Mouse (Mus musculus): Measurements from ENCODE around the gene Csrp2. TPM values are rescaled to one million over a fixed set of nuclear protein-coding genes. Genes with fewer than 3 reads are reported as not detected.

Gene Csrp2
- polyA plus RNA-seq, 2 experiments, result 155 to 168 TPM

- no peak for TF ChIP-seq POLR2A (IDR thresholded peaks at IDR 0.05; ENCODE audit: borderline replicate concordance, extremely low read depth, insufficient read depth, insufficient read length)
- no peaks in the 10 kb centered on the region for H3K9me3 ChIP-seq (ENCODE audit: control insufficient read depth, low read length)
- H3K4me2 ChIP-seq (replicated peaks; ENCODE audit: low read depth, low read length, severe bottlenecking), result no peak overlapping the region
- H3K27ac ChIP-seq (replicated peaks; ENCODE audit: low read depth, low read length), result no peak overlapping the region
- no peak overlapping the region for H3K4me3 ChIP-seq (replicated peaks; ENCODE audit: low read length)
- DNase-seq (ENCODE audit: low spot score) (no peak), ATAC-seq (ENCODE audit: low FRiP score, low read depth) (no peak)
- no peak overlapping the region for H3K9ac ChIP-seq (ENCODE audit: low read depth, low read length, severe bottlenecking)
- H3K36me3 ChIP-seq (ENCODE audit: control insufficient read depth, insufficient read depth, low read length), result peaks cover 32% of the 10 kb centered on the region
- H3K27me3 ChIP-seq (ENCODE audit: control insufficient read depth, insufficient read depth, low read length), result no peaks in the 10 kb centered on the region
- H3K4me1 ChIP-seq (ENCODE audit: control insufficient read depth, insufficient read depth, low read length), result no peaks in the 10 kb centered on the region
- 68% methylated on average over 2 of the region's 2 CpGs for WGBS
Observed at GRCm38 (mm10) chr10:110977379-110977778, 57.8 kb downstream of the Csrp2 start.

GRCm38 (mm10) chr10:110979431-110979830 is 59.8 kb downstream of the Csrp2 start:
- Histone ChIP-seq H3K4me3 (replicated peaks; ENCODE audit: low read length) (no peak overlapping the region), H3K9ac (ENCODE audit: low read depth, low read length, severe bottlenecking) (no peak overlapping the region), H3K36me3 (ENCODE audit: control insufficient read depth, insufficient read depth, low read length) (peaks cover 27% of the 10 kb centered on the region), H3K9me3 (ENCODE audit: control insufficient read depth, low read length) (no peaks in the 10 kb centered on the region), H3K27ac (replicated peaks; ENCODE audit: low read depth, low read length) (no peak overlapping the region), H3K4me1 (ENCODE audit: control insufficient read depth, insufficient read depth, low read length) (0 out of 2 replicates have a peak, but pooled peaks cover 2% of the 10 kb centered on the region), H3K27me3 (ENCODE audit: control insufficient read depth, insufficient read depth, low read length) (no peaks in the 10 kb centered on the region), H3K4me2 (replicated peaks; ENCODE audit: low read depth, low read length, severe bottlenecking) (no peak overlapping the region)
- ATAC-seq (ENCODE audit: low FRiP score, low read depth) (no peak), DNase-seq (ENCODE audit: low spot score) (no peak)
- WGBS, result 94% methylated on average over 2 of the region's 2 CpGs
- no peak for TF ChIP-seq POLR2A (IDR thresholded peaks at IDR 0.05; ENCODE audit: borderline replicate concordance, extremely low read depth, insufficient read depth, insufficient read length)

GRCm38 (mm10) chr10:110980441-110980840 is 60.9 kb downstream of the Csrp2 start:
- no peak overlapping the region for H3K9ac ChIP-seq (ENCODE audit: low read depth, low read length, severe bottlenecking)
- H3K4me3 ChIP-seq (replicated peaks; ENCODE audit: low read length), result no peak overlapping the region
- H3K9me3 ChIP-seq (ENCODE audit: control insufficient read depth, low read length), result no peaks in the 10 kb centered on the region
- DNase-seq (ENCODE audit: low spot score) (no peak), ATAC-seq (ENCODE audit: low FRiP score, low read depth) (no peak)
- no peak overlapping the region for H3K27ac ChIP-seq (replicated peaks; ENCODE audit: low read depth, low read length)
- peaks cover 21% of the 10 kb centered on the region for H3K36me3 ChIP-seq (ENCODE audit: control insufficient read depth, insufficient read depth, low read length)
- no peaks in the 10 kb centered on the region for H3K27me3 ChIP-seq (ENCODE audit: control insufficient read depth, insufficient read depth, low read length)
- no peak overlapping the region for H3K4me2 ChIP-seq (replicated peaks; ENCODE audit: low read depth, low read length, severe bottlenecking)
- TF ChIP-seq POLR2A (IDR thresholded peaks at IDR 0.05; ENCODE audit: borderline replicate concordance, extremely low read depth, insufficient read depth, insufficient read length), result no peak
- 0 out of 2 replicates have a peak, but pooled peaks cover 2% of the 10 kb centered on the region for H3K4me1 ChIP-seq (ENCODE audit: control insufficient read depth, insufficient read depth, low read length)
- 93% methylated on average over 6 of the region's 6 CpGs for WGBS

GRCm38 (mm10) chr10:110982771-110983170 is 63.2 kb downstream of the Csrp2 start:
- no peak for DNase-seq (ENCODE audit: low spot score)
- Histone ChIP-seq H3K9ac (ENCODE audit: low read depth, low read length, severe bottlenecking) (no peak overlapping the region), H3K27me3 (ENCODE audit: control insufficient read depth, insufficient read depth, low read length) (no peaks in the 10 kb centered on the region), H3K4me3 (replicated peaks; ENCODE audit: low read length) (no peak overlapping the region), H3K4me2 (replicated peaks; ENCODE audit: low read depth, low read length, severe bottlenecking) (no peak overlapping the region), H3K27ac (replicated peaks; ENCODE audit: low read depth, low read length) (no peak overlapping the region), H3K9me3 (ENCODE audit: control insufficient read depth, low read length) (no peaks in the 10 kb centered on the region), H3K36me3 (ENCODE audit: control insufficient read depth, insufficient read depth, low read length) (peaks cover 17% of the 10 kb centered on the region), H3K4me1 (ENCODE audit: control insufficient read depth, insufficient read depth, low read length) (0 out of 2 replicates have a peak, but pooled peaks cover 2% of the 10 kb centered on the region)
- TF ChIP-seq POLR2A (IDR thresholded peaks at IDR 0.05; ENCODE audit: borderline replicate concordance, extremely low read depth, insufficient read depth, insufficient read length), result no peak
- WGBS, result 82% methylated on average over 4 of the region's 4 CpGs
- ATAC-seq (ENCODE audit: low FRiP score, low read depth), result no peak

GRCm38 (mm10) chr10:110986682-110987081 is 67.1 kb downstream of the Csrp2 start:
- WGBS, result 94% methylated on average over 17 of the region's 17 CpGs
- no peak overlapping the region for H3K4me2 ChIP-seq (replicated peaks; ENCODE audit: low read depth, low read length, severe bottlenecking)
- no peak for ATAC-seq (ENCODE audit: low FRiP score, low read depth)
- H3K4me1 ChIP-seq (ENCODE audit: control insufficient read depth, insufficient read depth, low read length), result peaks cover 5% of the 10 kb centered on the region; the same call in 1 of the 2 replicates
- H3K27me3 ChIP-seq (ENCODE audit: control insufficient read depth, insufficient read depth, low read length), result no peaks in the 10 kb centered on the region
- H3K9ac ChIP-seq (ENCODE audit: low read depth, low read length, severe bottlenecking), result no peak overlapping the region
- no peak for DNase-seq (ENCODE audit: low spot score)
- no peaks in the 10 kb centered on the region for H3K9me3 ChIP-seq (ENCODE audit: control insufficient read depth, low read length)
- H3K4me3 ChIP-seq (replicated peaks; ENCODE audit: low read length), result no peak overlapping the region
- no peak for TF ChIP-seq POLR2A (IDR thresholded peaks at IDR 0.05; ENCODE audit: borderline replicate concordance, extremely low read depth, insufficient read depth, insufficient read length)
- no peaks in the 10 kb centered on the region for H3K36me3 ChIP-seq (ENCODE audit: control insufficient read depth, insufficient read depth, low read length)
- H3K27ac ChIP-seq (replicated peaks; ENCODE audit: low read depth, low read length), result no peak overlapping the region

Other genes with a start within 250 kb of the Csrp2 start
- 8.4 and 8.5 TPM in 2 replicates for gene E2f7, start 174.3 kb upstream of the Csrp2 start, polyA plus RNA-seq (2012; rRNA removed)
- gene E2f7, start 174.3 kb upstream of the Csrp2 start, polyA plus RNA-seq (2014; fragmentation: Nextera tagmentation; extraction: Ambion mirVana), result 17.2 and 23.0 TPM in 2 replicates
- 41.8 and 49.7 TPM in 2 replicates for gene Zdhhc17, start 90.4 kb downstream of the Csrp2 start, polyA plus RNA-seq (2012; rRNA removed)
- gene Zdhhc17, start 90.4 kb downstream of the Csrp2 start, polyA plus RNA-seq (2014; fragmentation: Nextera tagmentation; extraction: Ambion mirVana), result 25.0 and 31.4 TPM in 2 replicates
- gene Osbpl8, start 245.0 kb downstream of the Csrp2 start, polyA plus RNA-seq (2012; rRNA removed), result 10.4 and 11.4 TPM in 2 replicates
- gene Osbpl8, start 245.0 kb downstream of the Csrp2 start, polyA plus RNA-seq (2014; fragmentation: Nextera tagmentation; extraction: Ambion mirVana), result 9.0 and 10.8 TPM in 2 replicates